Mouse (Mus musculus): ENCODE measurements around the gene Bbip1.
"Not testable (repeated sequence)": the region's sequence is repeated elsewhere in the genome, so short reads cannot be mapped to it uniquely, and the experiment has no call there.

Bbip1 gene

GRCm38 (mm10) chr19:53925338-53925751, 19.1 kb downstream of the Bbip1 start:
- DNase-seq (ENCODE audit: low read depth, low spot score) = no peak

- not testable (repeated sequence) for DNase-seq (ENCODE audit: low read depth, low spot score)
Measured at GRCm38 (mm10) chr19:53921996-53922395, 22.4 kb downstream of the Bbip1 start.

- no peak for DNase-seq (ENCODE audit: low read depth, low spot score)
Measured at GRCm38 (mm10) chr19:53919541-53919940, 24.9 kb downstream of the Bbip1 start.

GRCm38 (mm10) chr19:53914950-53915349, 29.5 kb downstream of the Bbip1 start:
- DNase-seq (ENCODE audit: low read depth, low spot score) = no peak

- not testable (repeated sequence) for DNase-seq (ENCODE audit: low read depth, low spot score)
Measured at GRCm38 (mm10) chr19:53906703-53907070, 37.7 kb downstream of the Bbip1 start.

- DNase-seq (ENCODE audit: low read depth, low spot score) = no peak
Measured at GRCm38 (mm10) chr19:53906033-53906702, 38.3 kb downstream of the Bbip1 start.

GRCm38 (mm10) chr19:53904833-53905480, 39.5 kb downstream of the Bbip1 start:
- no peak for DNase-seq (ENCODE audit: low read depth, low spot score)

- DNase-seq (ENCODE audit: low read depth, low spot score) = no peak
Measured at GRCm38 (mm10) chr19:53903507-53904321, 40.7 kb downstream of the Bbip1 start.

- DNase-seq (ENCODE audit: low read depth, low spot score) = peak; percentile 93
Measured at GRCm38 (mm10) chr19:53902739-53903487, 41.5 kb downstream of the Bbip1 start.

- no peak for DNase-seq (ENCODE audit: low read depth, low spot score)
Measured at GRCm38 (mm10) chr19:53901931-53902738, 42.3 kb downstream of the Bbip1 start.

- no peak for DNase-seq (ENCODE audit: low read depth, low spot score)
Measured at GRCm38 (mm10) chr19:53899941-53900610, 44.4 kb downstream of the Bbip1 start.

- no peak for DNase-seq (ENCODE audit: low read depth, low spot score)
Measured at GRCm38 (mm10) chr19:53898970-53899900, 45.2 kb downstream of the Bbip1 start.

- no peak for DNase-seq (ENCODE audit: low read depth, low spot score)
Measured at GRCm38 (mm10) chr19:53898498-53898897, 45.9 kb downstream of the Bbip1 start.

GRCm38 (mm10) chr19:53898046-53898445, 46.4 kb downstream of the Bbip1 start:
- no peak for DNase-seq (ENCODE audit: low read depth, low spot score)

- DNase-seq (ENCODE audit: low read depth, low spot score) = no peak
Measured at GRCm38 (mm10) chr19:53894538-53895121, 49.8 kb downstream of the Bbip1 start.

GRCm38 (mm10) chr19:53893711-53894171, 50.7 kb downstream of the Bbip1 start:
- DNase-seq (ENCODE audit: low read depth, low spot score) = no peak

GRCm38 (mm10) chr19:53892838-53893359, 51.5 kb downstream of the Bbip1 start:
- no peak for DNase-seq (ENCODE audit: low read depth, low spot score)

GRCm38 (mm10) chr19:53892061-53892460, 52.4 kb downstream of the Bbip1 start, which contains the start of gene Pdcd4:
Gene Pdcd4 (plus strand): TSS chr19:53892231.
- DNase-seq (ENCODE audit: low read depth, low spot score) = no peak

All from embryo, embryonic 11.5 days (tissue).